Mouse (Mus musculus) forebrain, embryonic 11.5 days (tissue): Measurements from ENCODE around the gene Gpat3. TPM values are rescaled to one million over a fixed set of nuclear protein-coding genes. Genes with fewer than 3 reads are reported as not detected.
A peak's percentile ranks its signal among the peaks of the same experiment; 100 is the strongest.

Experiments
- ATAC-seq: fragments of 200-750 bp; cut with Nextera tagmentation; replicated peaks from 2 replicates; pipeline ENCODE4 v1.8.0; 2017; ENCODE audit warnings: moderate TSS enrichment; ENCODE audit not compliant: low FRiP score
- DNase-seq: peaks from one replicate; pipeline ENCODE4 v3.0.0-alpha.2; 2017; ENCODE audit warnings: low spot score
- H3K27ac ChIP-seq: fragments of 300-500 bp; sonication (generic); 2 replicates; pipeline ENCODE4 v1.5.1; 2014; ENCODE audit warnings: low read depth, low read length
- H3K27me3 ChIP-seq: fragments of 300-500 bp; sonication (generic); 2 replicates; pipeline ENCODE4 v1.6.1; 2014; ENCODE audit warnings: mild to moderate bottlenecking, low read length, mixed read lengths; ENCODE audit not compliant: control insufficient read depth, insufficient read depth
- H3K36me3 ChIP-seq: fragments of 300-500 bp; sonication (generic); 2 replicates; pipeline ENCODE4 v1.6.1; 2014; ENCODE audit warnings: mild to moderate bottlenecking, low read length, moderate library complexity, mixed read lengths; ENCODE audit not compliant: control insufficient read depth, insufficient read depth
- H3K4me1 ChIP-seq: fragments of 300-500 bp; sonication (generic); replicated peaks from 2 replicates; pipeline ENCODE4 v1.6.1; 2014; ENCODE audit warnings: low read length, mixed read lengths; ENCODE audit not compliant: control insufficient read depth, insufficient read depth
- H3K4me2 ChIP-seq: fragments of 300-500 bp; sonication (generic); 2 replicates; pipeline ENCODE4 v1.6.1; 2014; ENCODE audit warnings: low read depth, mild to moderate bottlenecking, low read length, moderate library complexity, mixed read lengths; ENCODE audit not compliant: severe bottlenecking
- H3K4me3 ChIP-seq: fragments of 300-500 bp; sonication (generic); 2 replicates; pipeline ENCODE4 v1.5.1; 2014; ENCODE audit warnings: low read depth, low read length
- H3K9ac ChIP-seq: fragments of 300-500 bp; sonication (generic); 2 replicates; pipeline ENCODE4 v1.6.1; 2014; ENCODE audit warnings: low read length
- H3K9me3 ChIP-seq: fragments of 300-500 bp; sonication (generic); 2 replicates; pipeline ENCODE4 v1.6.1; 2016; ENCODE audit warnings: low read length, mixed read lengths; ENCODE audit not compliant: control insufficient read depth
- WGBS: fragments of 180-500 bp; shearing (Covaris S2); extraction: QIAGEN DNeasy Blood & Tissue Kit; methylation state at CpG from one replicate; pipeline ENCODE4 v1.1.7; 2014; 5-methylcytosine and 5-hydroxymethylcytosine counted together
- polyA plus RNA-seq: library from polyadenylated mRNA; unstranded; fragments of >200 nt; fragmentation: Nextera tagmentation; extraction: Ambion mirVana; gene quantifications from 2 replicates; pipeline ENCODE4 v1.2.1, GENCODE M21; 2014

The Gpat3 gene
- 0.17 and 0.65 TPM in 2 replicates for polyA plus RNA-seq

DNA sequence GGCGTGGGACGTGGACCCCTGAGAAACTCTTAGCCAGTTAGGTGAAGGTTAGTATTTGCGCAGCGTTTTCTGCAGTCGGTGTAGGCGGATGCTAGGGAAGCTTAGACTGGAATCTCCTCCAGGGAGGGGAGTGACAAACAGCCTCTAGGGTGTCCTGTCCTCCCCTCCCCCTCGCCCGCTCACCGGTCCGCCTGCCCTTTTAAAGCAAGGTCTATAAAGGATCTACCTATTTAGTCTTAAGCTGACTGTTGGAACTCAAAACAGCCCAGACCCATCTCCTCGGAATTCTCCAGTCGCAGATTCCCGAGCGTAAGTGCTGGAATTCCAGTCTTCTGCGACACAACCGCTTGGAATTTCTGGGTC, at the start of gene Gpat3:
Gene Gpat3 (plus strand): TSS at position 229 of the 363 bp plus-strand sequence.
- H3K9me3 ChIP-seq, result no peaks in the 10 kb centered on the region
- H3K36me3 ChIP-seq, result no peaks in the 10 kb centered on the region
- ATAC-seq (no peak), DNase-seq (peak; percentile 62)
- peak within 1 kb of the TSS; percentile 62 for H3K4me3 ChIP-seq
- H3K27me3 ChIP-seq, result peaks cover 25% of the 10 kb centered on the region
- peak within 1 kb of the TSS; percentile 99 for H3K4me2 ChIP-seq
- no peak within 1 kb of the TSS for H3K27ac ChIP-seq
- WGBS, result under 1% methylated on average over 16 of the region's 16 CpGs
- peaks cover 5% of the 10 kb centered on the region; the same call in 1 of the 2 replicates for H3K4me1 ChIP-seq
- peak within 1 kb of the TSS; percentile 55 for H3K9ac ChIP-seq

DNA sequence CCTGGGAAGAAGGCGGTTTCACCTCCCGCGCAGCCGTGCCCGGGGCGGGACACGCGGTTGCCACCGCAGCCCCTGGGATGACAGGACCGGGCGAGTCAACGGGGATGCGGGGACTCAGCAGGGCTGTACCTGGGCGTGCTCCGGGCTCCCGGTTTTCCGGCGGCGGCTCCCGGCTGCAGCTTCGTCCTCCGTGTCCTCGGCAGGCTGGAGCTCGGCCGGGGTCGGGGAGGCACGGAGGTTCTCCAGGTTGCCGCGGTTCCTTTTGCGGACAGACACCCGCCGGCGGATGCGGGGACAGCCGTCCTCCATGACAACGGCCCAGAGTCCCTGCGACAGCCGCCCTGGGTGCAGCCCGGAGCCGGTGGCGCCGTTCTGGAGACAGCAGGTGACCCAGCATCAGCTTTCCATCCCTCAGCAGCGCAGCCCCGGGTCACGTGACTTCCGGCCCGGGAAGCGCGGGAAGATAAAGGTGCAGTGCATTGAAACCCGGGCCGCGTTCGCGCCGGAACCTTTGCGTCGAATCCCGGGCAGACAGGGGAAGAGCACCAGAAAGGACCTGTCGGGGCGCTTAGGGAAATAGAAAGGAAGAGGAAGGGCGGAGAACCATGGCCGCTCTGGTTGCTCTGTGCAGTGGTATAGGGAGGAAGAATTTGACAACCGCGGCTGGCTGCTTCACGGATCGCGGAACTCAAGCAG, 47.2 kb upstream of the Gpat3 start, which contains the start of the genes Helq and Mrps18c:
Gene Helq (minus strand): TSS at position 434 of the 696 bp plus-strand sequence.
Gene Mrps18c (plus strand): TSS at position 463 of the 696 bp plus-strand sequence.
- H3K27me3 ChIP-seq, result no peaks in the 10 kb centered on the region
- under 1% methylated on average over 67 of the region's 67 CpGs for WGBS
- H3K4me3 ChIP-seq, result peak within 1 kb of the TSS; percentile 65
- no peaks in the 10 kb centered on the region; the same call in 1 of the 2 replicates for H3K36me3 ChIP-seq
- no peak within 1 kb of the TSS for H3K27ac ChIP-seq
- H3K4me1 ChIP-seq, result peaks cover 5% of the 10 kb centered on the region; the same call in 1 of the 2 replicates
- H3K9ac ChIP-seq, result peak within 1 kb of the TSS; percentile 83
- H3K9me3 ChIP-seq, result no peaks in the 10 kb centered on the region
- ATAC-seq, result peak; percentile 96
- peak within 1 kb of the TSS; percentile 65 for H3K4me2 ChIP-seq
- peak; percentile 96 for DNase-seq

DNA sequence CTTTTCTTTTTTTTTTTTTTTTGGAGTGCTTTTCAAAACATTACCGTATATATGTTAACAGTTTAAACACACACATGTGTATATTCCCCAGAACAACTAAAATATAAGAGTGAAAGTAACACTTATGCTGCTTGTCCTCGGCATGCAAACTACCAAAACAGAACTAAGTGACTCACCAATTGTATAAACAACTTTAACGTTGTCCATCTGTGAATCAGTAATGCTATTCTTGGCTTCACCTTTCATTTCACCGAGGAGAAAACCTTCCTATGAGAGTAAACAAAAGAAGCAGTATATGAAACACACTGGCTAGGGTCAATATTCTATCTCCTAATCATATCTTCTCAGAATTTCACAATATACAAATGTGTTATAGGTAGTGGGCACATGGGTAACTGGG, 27.2 kb upstream of the Gpat3 start:
- H3K36me3 ChIP-seq, result no peaks in the 10 kb centered on the region; the same call in 1 of the 2 replicates
- no peak overlapping the region for H3K27ac ChIP-seq
- no peaks in the 10 kb centered on the region for H3K9me3 ChIP-seq
- ATAC-seq (no peak), DNase-seq (no peak)
- no peak overlapping the region for H3K4me2 ChIP-seq
- no peak overlapping the region for H3K4me3 ChIP-seq
- no peaks in the 10 kb centered on the region for H3K4me1 ChIP-seq
- 90% methylated on average over 4 of the region's 4 CpGs for WGBS
- H3K27me3 ChIP-seq, result no peaks in the 10 kb centered on the region
- H3K9ac ChIP-seq, result no peak overlapping the region

DNA sequence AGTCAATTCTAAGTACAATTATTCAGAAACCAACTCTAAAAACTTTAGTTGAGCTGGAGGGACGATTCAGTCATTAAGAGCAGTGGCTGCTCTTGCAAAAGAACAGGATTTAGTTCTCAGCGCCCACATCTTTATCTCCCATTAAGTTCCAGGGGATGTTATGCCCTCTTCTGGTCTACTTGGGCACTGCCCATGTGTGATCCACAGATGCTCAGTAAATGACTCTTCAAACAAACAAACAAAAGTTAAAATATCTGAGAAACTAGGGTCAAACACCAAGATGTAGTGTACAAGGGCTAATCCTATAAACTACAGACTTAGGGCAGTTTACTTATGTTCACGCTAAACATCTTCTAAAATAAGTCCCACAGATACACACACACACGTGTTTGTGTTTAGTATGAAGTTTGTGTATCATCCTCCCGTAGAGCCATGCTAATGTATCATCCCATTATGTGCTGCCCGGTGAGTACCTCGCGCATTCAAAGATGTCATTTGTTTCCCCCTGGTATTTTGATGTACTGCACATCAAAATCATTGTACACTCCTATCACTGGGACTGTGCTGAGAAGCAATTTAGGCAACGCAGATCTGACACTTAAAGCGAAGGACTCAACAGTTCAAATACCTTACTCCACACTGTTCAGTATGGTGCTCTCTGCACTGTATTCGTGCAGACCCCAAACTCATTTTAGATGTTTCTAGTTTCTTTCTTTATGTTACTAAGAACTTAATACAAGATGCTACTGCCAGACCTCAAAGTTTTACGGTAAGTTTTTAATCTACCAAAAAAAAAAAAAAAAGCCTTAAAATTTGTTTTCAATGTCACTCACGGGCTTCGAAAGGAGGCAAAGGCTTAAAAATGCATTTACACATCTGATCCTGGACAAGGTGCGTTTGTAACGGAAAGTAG, 25.7 kb upstream of the Gpat3 start:
- DNase-seq (no peak), ATAC-seq (no peak)
- 33% methylated on average over 16 of the region's 16 CpGs for WGBS
- H3K4me1 ChIP-seq, result no peaks in the 10 kb centered on the region
- no peak overlapping the region; the same call in 1 of the 2 replicates for H3K27ac ChIP-seq
- peak overlapping the region; percentile 89 for H3K4me2 ChIP-seq
- H3K36me3 ChIP-seq, result no peaks in the 10 kb centered on the region; the same call in 1 of the 2 replicates
- H3K4me3 ChIP-seq, result peak overlapping the region; percentile 81
- peak overlapping the region; percentile 98 for H3K9ac ChIP-seq
- no peaks in the 10 kb centered on the region for H3K9me3 ChIP-seq
- no peaks in the 10 kb centered on the region for H3K27me3 ChIP-seq

DNA sequence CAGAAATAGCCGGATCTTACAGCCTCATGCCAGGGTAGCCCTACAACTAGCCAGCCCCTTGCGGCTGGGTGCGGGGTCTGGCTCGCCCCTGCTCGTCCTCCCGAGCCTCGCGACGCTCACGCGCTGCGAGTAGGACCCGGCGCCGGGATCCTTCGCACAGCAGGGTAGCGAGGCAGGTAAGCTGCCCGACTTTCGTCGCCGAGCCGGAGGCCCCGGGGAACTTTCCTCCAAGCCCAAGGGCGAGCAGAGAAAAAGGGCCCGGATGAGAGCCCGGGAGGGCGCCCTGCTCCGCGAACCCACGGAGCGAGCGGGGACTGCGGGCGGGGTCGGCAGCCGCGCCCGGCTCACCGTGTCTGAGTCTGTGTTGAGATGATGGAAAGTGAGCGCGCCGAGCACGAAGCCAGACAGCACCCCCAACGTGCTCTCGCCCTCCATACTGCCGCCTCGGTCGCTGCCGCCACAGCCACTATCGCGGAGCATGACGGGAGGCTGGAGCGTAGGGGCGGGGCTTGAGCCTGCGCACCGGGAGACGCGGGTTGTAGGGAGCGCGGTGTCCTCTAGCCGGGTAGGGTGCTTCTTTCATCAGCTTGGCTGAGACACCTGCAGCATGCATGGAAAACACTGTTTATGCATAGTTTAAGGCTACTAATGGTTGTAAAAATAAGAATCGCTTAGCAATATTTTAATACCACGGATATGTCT, 24.9 kb upstream of the Gpat3 start, which contains the start of gene Abraxas1:
Gene Abraxas1 (minus strand): TSS at position 483 of the 702 bp plus-strand sequence.
- Histone ChIP-seq H3K27ac (peak within 1 kb of the TSS; percentile 63; the same call in 1 of the 2 replicates), H3K9ac (peak within 1 kb of the TSS; percentile 98), H3K4me3 (peak within 1 kb of the TSS; percentile 81), H3K27me3 (no peaks in the 10 kb centered on the region), H3K9me3 (no peaks in the 10 kb centered on the region), H3K4me1 (no peaks in the 10 kb centered on the region), H3K36me3 (no peaks in the 10 kb centered on the region; the same call in 1 of the 2 replicates), H3K4me2 (peak within 1 kb of the TSS; percentile 89)
- under 1% methylated on average over 63 of the region's 63 CpGs for WGBS
- DNase-seq, result peak; percentile 92
- peak; percentile 98 for ATAC-seq

DNA sequence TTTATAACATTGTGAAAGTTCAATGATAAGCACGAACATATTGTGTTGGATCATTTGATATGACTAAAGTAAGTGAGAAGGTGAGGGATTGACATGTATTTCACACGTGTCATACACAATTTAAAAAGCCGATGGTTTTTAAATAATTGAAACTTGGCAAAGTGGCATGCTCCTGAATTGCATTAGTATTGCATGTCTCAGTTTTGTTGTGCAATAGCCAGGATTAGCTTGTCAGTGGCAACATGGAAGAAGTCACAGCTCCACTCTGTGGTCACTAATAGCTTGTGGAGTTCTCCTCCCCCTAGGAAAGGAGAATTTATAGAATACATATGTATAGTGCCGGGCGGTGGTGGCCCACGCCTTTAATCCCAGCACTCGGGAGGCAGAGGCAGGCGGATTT, 24.1 kb upstream of the Gpat3 start:
- H3K9me3 ChIP-seq, result no peaks in the 10 kb centered on the region
- no peak for DNase-seq
- WGBS, result 86% methylated on average over 8 of the region's 8 CpGs
- H3K36me3 ChIP-seq, result no peaks in the 10 kb centered on the region
- no peak overlapping the region; the same call in 1 of the 2 replicates for H3K4me3 ChIP-seq
- H3K27ac ChIP-seq, result no peak overlapping the region
- no peak overlapping the region; the same call in 1 of the 2 replicates for H3K4me2 ChIP-seq
- ATAC-seq, result no peak
- no peak overlapping the region for H3K9ac ChIP-seq
- no peaks in the 10 kb centered on the region for H3K27me3 ChIP-seq
- no peaks in the 10 kb centered on the region for H3K4me1 ChIP-seq

DNA sequence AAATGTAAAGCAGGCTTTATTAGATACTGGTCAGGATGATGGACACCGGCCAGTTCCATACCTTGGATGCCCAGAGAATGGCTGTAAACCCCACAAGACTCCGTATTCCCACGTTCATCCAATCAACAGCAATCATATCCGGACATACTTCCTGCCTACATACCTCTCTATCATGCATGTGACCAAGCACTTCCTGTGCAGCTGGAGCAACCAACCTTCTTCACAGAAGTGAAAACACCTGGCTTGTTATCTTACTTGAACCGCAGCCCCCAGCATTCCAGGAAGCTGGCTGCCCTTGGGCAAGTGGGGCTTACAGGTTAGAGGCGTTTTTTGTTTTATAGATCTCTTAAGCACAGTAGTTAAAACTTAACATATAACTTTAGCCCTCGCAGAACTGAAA, 22.7 kb upstream of the Gpat3 start:
- WGBS, result 88% methylated on average over 7 of the region's 7 CpGs
- Histone ChIP-seq H3K9ac (no peak overlapping the region), H3K9me3 (no peaks in the 10 kb centered on the region), H3K4me3 (no peak overlapping the region), H3K4me1 (no peaks in the 10 kb centered on the region), H3K4me2 (no peak overlapping the region), H3K27me3 (no peaks in the 10 kb centered on the region), H3K27ac (no peak overlapping the region), H3K36me3 (no peaks in the 10 kb centered on the region)
- DNase-seq (no peak), ATAC-seq (no peak)

DNA sequence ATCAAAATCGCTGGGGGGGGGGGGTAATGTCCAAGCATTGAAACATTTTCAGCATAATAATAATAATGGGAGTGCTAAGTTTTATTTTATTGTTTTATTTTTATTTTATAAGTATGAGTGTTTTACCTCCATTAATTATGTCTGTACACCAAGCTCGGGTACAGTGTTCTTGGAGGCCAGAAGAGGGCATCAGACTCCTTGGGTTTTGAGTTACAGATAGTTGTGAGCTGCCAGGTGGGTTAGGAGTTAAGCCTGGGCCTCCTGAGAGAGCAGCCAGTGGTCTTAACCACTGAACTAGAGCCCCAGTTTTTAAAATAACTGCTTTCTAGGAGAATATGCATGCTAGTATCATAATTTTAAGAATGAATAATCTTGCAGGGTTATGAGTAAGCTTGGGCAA, 19.5 kb upstream of the Gpat3 start:
- Histone ChIP-seq H3K27ac (no peak overlapping the region), H3K9ac (no peak overlapping the region), H3K4me2 (no peak overlapping the region), H3K9me3 (no peaks in the 10 kb centered on the region), H3K4me3 (no peak overlapping the region), H3K27me3 (no peaks in the 10 kb centered on the region), H3K4me1 (no peaks in the 10 kb centered on the region), H3K36me3 (no peaks in the 10 kb centered on the region)
- WGBS, result 29% methylated on average over 2 of the region's 2 CpGs
- DNase-seq (no peak), ATAC-seq (no peak)
